Mouse (Mus musculus) kidney, embryonic 14.5 days (tissue): Measurements from ENCODE around the gene Mycbp. TPM values are rescaled to one million over a fixed set of nuclear protein-coding genes. Genes with fewer than 3 reads are reported as not detected.

Experiments
- ATAC-seq: fragments of 200-750 bp; cut with Nextera tagmentation; 2 replicates; pipeline ENCODE4 v1.8.0; 2017; ENCODE audit warnings: moderate number of reproducible peaks, mild to moderate bottlenecking, moderate TSS enrichment, moderate library complexity; ENCODE audit not compliant: low FRiP score, low TSS enrichment
- H3K27ac ChIP-seq: fragments of 300-500 bp; sonication (generic); 2 replicates; pipeline ENCODE4 v1.5.1; 2014; ENCODE audit warnings: low read depth, mild to moderate bottlenecking, low read length, moderate library complexity, mixed read lengths
- H3K27me3 ChIP-seq: fragments of 300-500 bp; sonication (generic); 2 replicates; pipeline ENCODE4 v1.6.1; 2014; ENCODE audit warnings: mild to moderate bottlenecking, low read length; ENCODE audit not compliant: control insufficient read depth, insufficient read depth
- H3K36me3 ChIP-seq: fragments of 300-500 bp; sonication (generic); 2 replicates; pipeline ENCODE4 v1.6.1; 2014; ENCODE audit warnings: low read length, mixed read lengths; ENCODE audit not compliant: control insufficient read depth, insufficient read depth
- H3K4me1 ChIP-seq: fragments of 300-500 bp; sonication (generic); 2 replicates; pipeline ENCODE4 v1.6.1; 2014; ENCODE audit warnings: low read length, mixed read lengths; ENCODE audit not compliant: control insufficient read depth, insufficient read depth
- H3K4me2 ChIP-seq: fragments of 300-500 bp; sonication (generic); replicated peaks from 2 replicates; pipeline ENCODE4 v1.6.1; 2014; ENCODE audit warnings: low read depth, mild to moderate bottlenecking, low read length
- H3K4me3 ChIP-seq: fragments of 300-500 bp; sonication (generic); 2 replicates; pipeline ENCODE4 v1.5.1; 2014; ENCODE audit warnings: mild to moderate bottlenecking, low read length
- H3K9ac ChIP-seq: fragments of 300-500 bp; sonication (generic); 2 replicates; pipeline ENCODE4 v1.6.1; 2014; ENCODE audit warnings: low read depth, mild to moderate bottlenecking, low read length, moderate library complexity
- H3K9me3 ChIP-seq: fragments of 300-500 bp; sonication (generic); 2 replicates; pipeline ENCODE4 v1.6.1; 2016; ENCODE audit warnings: low read length; ENCODE audit not compliant: control insufficient read depth
- WGBS: fragments of 180-500 bp; shearing (Covaris S2); extraction: QIAGEN DNeasy Blood & Tissue Kit; methylation state at CpG from one replicate; pipeline ENCODE4 v1.1.7; 2014; 5-methylcytosine and 5-hydroxymethylcytosine counted together
- polyA plus RNA-seq: library from polyadenylated mRNA; unstranded; fragments of >200 nt; fragmentation: Nextera tagmentation; extraction: Ambion mirVana; gene quantifications from 2 replicates; pipeline ENCODE4 v1.2.1, GENCODE M21; 2014

The Mycbp gene
- polyA plus RNA-seq, 1 experiment from 2014 or later = 76.5 TPM

DNA sequence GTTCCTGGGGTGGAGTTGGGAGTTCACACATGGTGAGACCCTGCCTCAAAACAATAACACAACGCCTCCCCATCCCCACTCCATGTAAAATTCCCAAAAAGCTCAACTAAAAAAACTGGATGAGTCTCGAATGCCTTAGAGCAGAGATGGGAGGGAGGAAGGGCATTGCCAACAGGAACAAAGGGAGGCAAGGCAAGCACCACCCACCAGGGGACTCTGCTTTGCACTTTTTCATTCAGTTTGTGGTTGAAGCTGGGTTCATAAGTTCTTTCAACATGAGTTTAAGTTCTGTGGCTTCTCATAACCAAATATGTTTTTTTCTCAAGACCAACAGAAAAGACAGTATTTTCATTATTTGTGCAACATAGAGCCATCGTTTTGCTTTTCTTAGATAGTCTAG, 1.2 kb upstream of the Mycbp start:
- H3K4me1 ChIP-seq = peaks cover 9% of the 10 kb centered on the region; the same call in 1 of the 2 replicates
- H3K9me3 ChIP-seq = no peaks in the 10 kb centered on the region
- H3K27me3 ChIP-seq = no peaks in the 10 kb centered on the region
- no peak overlapping the region for H3K27ac ChIP-seq
- ATAC-seq = no peak
- H3K4me3 ChIP-seq = no peak overlapping the region
- H3K9ac ChIP-seq = no peak overlapping the region
- WGBS = 82% methylated on average over 3 of the region's 3 CpGs
- no peak overlapping the region for H3K4me2 ChIP-seq
- H3K36me3 ChIP-seq = peaks cover 1% of the 10 kb centered on the region; the same call in 1 of the 2 replicates

GRCm38 (mm10) chr4:123905126-123905668, 565 bp downstream of the Mycbp start:
- ATAC-seq = no peak; the same call in 1 of the 2 replicates

GRCm38 (mm10) chr4:123911503-123911902, 6.9 kb downstream of the Mycbp start:
- H3K9me3 ChIP-seq = no peaks in the 10 kb centered on the region
- peaks cover 38% of the 10 kb centered on the region for H3K36me3 ChIP-seq
- H3K4me1 ChIP-seq = peaks cover 6% of the 10 kb centered on the region
- ATAC-seq = no peak
- no peak overlapping the region for H3K9ac ChIP-seq
- no peak overlapping the region for H3K4me2 ChIP-seq
- H3K27ac ChIP-seq = no peak overlapping the region
- no peaks in the 10 kb centered on the region for H3K27me3 ChIP-seq
- WGBS = 88% methylated on average over 4 of the region's 4 CpGs
- H3K4me3 ChIP-seq = no peak overlapping the region

More at GRCm38 (mm10) chr4:123905126-123905668, 565 bp downstream of the Mycbp start:
- H3K4me1 ChIP-seq = peaks cover 9% of the 10 kb centered on the region; the same call in 1 of the 2 replicates
- WGBS = under 1% methylated on average over 53 of the region's 53 CpGs
- peaks cover 12% of the 10 kb centered on the region; the same call in 1 of the 2 replicates for H3K36me3 ChIP-seq
- peak overlapping the region; percentile 86 for H3K4me3 ChIP-seq
- H3K27me3 ChIP-seq = no peaks in the 10 kb centered on the region
- no peaks in the 10 kb centered on the region for H3K9me3 ChIP-seq
- H3K27ac ChIP-seq = peak overlapping the region; percentile 77
- peak overlapping the region; percentile 85 for H3K9ac ChIP-seq
- peak overlapping the region; percentile 64 for H3K4me2 ChIP-seq

GRCm38 (mm10) chr4:123912431-123912830, 7.8 kb downstream of the Mycbp start:
- Histone ChIP-seq H3K36me3 (peaks cover 38% of the 10 kb centered on the region), H3K9me3 (no peaks in the 10 kb centered on the region), H3K27ac (no peak overlapping the region), H3K4me2 (no peak overlapping the region), H3K9ac (no peak overlapping the region), H3K27me3 (no peaks in the 10 kb centered on the region), H3K4me1 (peaks cover 7% of the 10 kb centered on the region), H3K4me3 (no peak overlapping the region)
- no peak for ATAC-seq
- WGBS = 70% methylated on average over 2 of the region's 2 CpGs

GRCm38 (mm10) chr4:123916748-123917547, 12.3 kb downstream of the Mycbp start, which contains the start of gene Rragc:
TSS of gene Rragc (plus strand) at chr4:123917446.
- H3K27ac ChIP-seq = peak within 1 kb of the TSS; percentile 71
- H3K9me3 ChIP-seq = no peaks in the 10 kb centered on the region
- peaks cover 16% of the 10 kb centered on the region for H3K4me1 ChIP-seq
- H3K4me2 ChIP-seq = peak within 1 kb of the TSS; percentile 86
- H3K36me3 ChIP-seq = peaks cover 35% of the 10 kb centered on the region
- under 1% methylated on average over 48 of the region's 49 CpGs for WGBS
- peak; percentile 99 for ATAC-seq
- H3K27me3 ChIP-seq = no peaks in the 10 kb centered on the region
- H3K9ac ChIP-seq = peak within 1 kb of the TSS; percentile 92
- peak within 1 kb of the TSS; percentile 95 for H3K4me3 ChIP-seq

DNA sequence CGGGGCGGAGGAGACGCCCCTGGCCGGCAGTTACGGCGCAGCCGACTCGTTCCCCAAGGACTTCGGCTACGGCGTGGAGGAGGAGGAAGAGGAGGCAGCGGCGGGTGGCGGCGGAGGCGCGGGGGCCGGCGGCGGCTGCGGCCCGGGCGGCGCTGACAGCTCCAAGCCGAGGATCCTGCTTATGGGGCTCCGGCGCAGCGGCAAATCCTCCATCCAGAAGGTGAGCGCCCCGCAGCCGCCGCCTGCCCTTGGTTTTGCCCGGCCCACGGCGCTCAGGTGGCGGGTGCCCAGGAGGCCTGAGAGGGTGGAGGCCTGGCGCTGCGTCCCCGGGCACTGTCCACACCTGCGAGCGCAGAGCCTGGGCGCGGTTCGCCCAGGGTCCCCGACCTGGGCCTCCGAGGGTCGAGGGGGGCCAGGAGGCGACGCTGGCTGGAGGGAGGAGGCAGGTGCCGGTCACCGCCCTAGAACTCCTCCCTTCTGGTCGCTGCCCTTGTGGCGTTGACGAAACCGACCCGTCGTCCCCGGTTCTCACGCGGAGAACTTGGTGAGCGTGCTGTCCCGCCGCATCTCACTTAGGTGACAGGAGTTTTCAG, 13.0 kb downstream of the Mycbp start, which contains the start of gene 4930535I16Rik:
Gene 4930535I16Rik (minus strand): TSS at position 475 of the 593 bp plus-strand sequence.
- Histone ChIP-seq H3K9me3 (no peaks in the 10 kb centered on the region), H3K4me2 (peak within 1 kb of the TSS; percentile 86), H3K4me1 (peaks cover 16% of the 10 kb centered on the region), H3K36me3 (peaks cover 35% of the 10 kb centered on the region), H3K27ac (peak within 1 kb of the TSS; percentile 71), H3K9ac (peak within 1 kb of the TSS; percentile 92), H3K27me3 (no peaks in the 10 kb centered on the region), H3K4me3 (peak within 1 kb of the TSS; percentile 95)
- peak; percentile 72 for ATAC-seq
- under 1% methylated on average over 48 of the region's 63 CpGs for WGBS

- Histone ChIP-seq H3K27me3 (no peaks in the 10 kb centered on the region), H3K4me1 (peaks cover 16% of the 10 kb centered on the region), H3K9me3 (no peaks in the 10 kb centered on the region), H3K4me2 (peak overlapping the region; percentile 70), H3K36me3 (peaks cover 35% of the 10 kb centered on the region), H3K4me3 (peak overlapping the region; percentile 95; the same call in 1 of the 2 replicates), H3K9ac (peak overlapping the region; percentile 92; the same call in 1 of the 2 replicates), H3K27ac (no peak overlapping the region)
- no peak for ATAC-seq
- 68% methylated on average over 2 of the region's 2 CpGs for WGBS
Measured at GRCm38 (mm10) chr4:123918851-123919250, 14.2 kb downstream of the Mycbp start.

- H3K36me3 ChIP-seq = peaks cover 53% of the 10 kb centered on the region
- H3K4me3 ChIP-seq = no peak overlapping the region
- WGBS = 88% methylated on average over 4 of the region's 4 CpGs
- H3K9ac ChIP-seq = no peak overlapping the region
- no peaks in the 10 kb centered on the region for H3K27me3 ChIP-seq
- no peak overlapping the region for H3K4me2 ChIP-seq
- no peak overlapping the region for H3K27ac ChIP-seq
- peaks cover 14% of the 10 kb centered on the region for H3K4me1 ChIP-seq
- no peaks in the 10 kb centered on the region for H3K9me3 ChIP-seq
- no peak for ATAC-seq
Measured at GRCm38 (mm10) chr4:123921055-123921565, 16.5 kb downstream of the Mycbp start.
